Mouse (Mus musculus): ENCODE results near the gene Grid1. TPM values are rescaled to one million over a fixed set of nuclear protein-coding genes. Genes with fewer than 3 reads are reported as not detected.

Gene Grid1
- polyA plus RNA-seq, 1 experiment from 2014 or later = 0.28 TPM

- H3K4me1 ChIP-seq = peaks cover 5% of the 10 kb centered on the region
Measured at GRCm38 (mm10) chr14:34989131-34989530, 169.2 kb downstream of the Grid1 start.

GRCm38 (mm10) chr14:35006736-35007135, 186.8 kb downstream of the Grid1 start:
- Histone ChIP-seq H3K27ac (replicated peaks) (no peak overlapping the region), H3K27me3 (ENCODE audit: low read depth, poor library complexity, severe bottlenecking) (no peaks in the 10 kb centered on the region), H3K4me3 (no peak overlapping the region), H3K4me1 (peaks cover 5% of the 10 kb centered on the region; the same call in 1 of the 2 replicates), H3K36me3 (no peaks in the 10 kb centered on the region), H3K9me3 (replicated peaks) (no peaks in the 10 kb centered on the region)
- DNase-seq (ENCODE audit: low spot score) = no peak
- 84% methylated on average over 7 of the region's 7 CpGs for WGBS

More at GRCm38 (mm10) chr14:34989131-34989530, 169.2 kb downstream of the Grid1 start:
- Histone ChIP-seq H3K36me3 (no peaks in the 10 kb centered on the region), H3K27ac (replicated peaks) (no peak overlapping the region), H3K4me3 (no peak overlapping the region), H3K27me3 (ENCODE audit: low read depth, poor library complexity, severe bottlenecking) (no peaks in the 10 kb centered on the region), H3K9me3 (replicated peaks) (no peaks in the 10 kb centered on the region)
- no peak for DNase-seq (ENCODE audit: low spot score)
- 84% methylated on average over 5 of the region's 5 CpGs for WGBS

- H3K36me3 ChIP-seq = no peaks in the 10 kb centered on the region
- no peak for DNase-seq (ENCODE audit: low spot score)
- no peak overlapping the region for H3K27ac ChIP-seq (replicated peaks)
- H3K27me3 ChIP-seq (ENCODE audit: low read depth, poor library complexity, severe bottlenecking) = no peaks in the 10 kb centered on the region
- H3K4me3 ChIP-seq = no peak overlapping the region
- H3K9me3 ChIP-seq (replicated peaks) = no peaks in the 10 kb centered on the region
- 73% methylated on average over 3 of the region's 3 CpGs for WGBS
- peaks cover 5% of the 10 kb centered on the region; the same call in 1 of the 2 replicates for H3K4me1 ChIP-seq
Measured at GRCm38 (mm10) chr14:35008674-35009073, 188.8 kb downstream of the Grid1 start.

GRCm38 (mm10) chr14:35009074-35009473, 189.2 kb downstream of the Grid1 start:
- H3K36me3 ChIP-seq = no peaks in the 10 kb centered on the region
- H3K9me3 ChIP-seq (replicated peaks) = no peaks in the 10 kb centered on the region
- H3K27ac ChIP-seq (replicated peaks) = no peak overlapping the region
- WGBS = 26% methylated on average over 9 of the region's 9 CpGs
- DNase-seq (ENCODE audit: low spot score) = no peak
- peaks cover 5% of the 10 kb centered on the region; the same call in 1 of the 2 replicates for H3K4me1 ChIP-seq
- no peaks in the 10 kb centered on the region for H3K27me3 ChIP-seq (ENCODE audit: low read depth, poor library complexity, severe bottlenecking)
- H3K4me3 ChIP-seq = no peak overlapping the region

GRCm38 (mm10) chr14:35026686-35027085, 206.8 kb downstream of the Grid1 start:
- H3K4me1 ChIP-seq = no peaks in the 10 kb centered on the region
- H3K27ac ChIP-seq (replicated peaks) = no peak overlapping the region
- H3K4me3 ChIP-seq = no peak overlapping the region
- WGBS = 90% methylated on average over 8 of the region's 8 CpGs
- no peak for DNase-seq (ENCODE audit: low spot score)
- H3K27me3 ChIP-seq (ENCODE audit: low read depth, poor library complexity, severe bottlenecking) = no peaks in the 10 kb centered on the region
- no peaks in the 10 kb centered on the region for H3K36me3 ChIP-seq
- H3K9me3 ChIP-seq (replicated peaks) = no peaks in the 10 kb centered on the region

- Histone ChIP-seq H3K36me3 (no peaks in the 10 kb centered on the region), H3K4me3 (no peak overlapping the region), H3K9me3 (replicated peaks) (no peaks in the 10 kb centered on the region), H3K27ac (replicated peaks) (no peak overlapping the region), H3K4me1 (no peaks in the 10 kb centered on the region), H3K27me3 (ENCODE audit: low read depth, poor library complexity, severe bottlenecking) (no peaks in the 10 kb centered on the region)
- 71% methylated on average over 11 of the region's 11 CpGs for WGBS
- DNase-seq (ENCODE audit: low spot score) = no peak
Measured at GRCm38 (mm10) chr14:35027501-35028140, 207.7 kb downstream of the Grid1 start.

GRCm38 (mm10) chr14:35029626-35030025, 209.7 kb downstream of the Grid1 start:
- no peaks in the 10 kb centered on the region for H3K4me1 ChIP-seq
- WGBS = 91% methylated on average over 2 of the region's 2 CpGs
- no peaks in the 10 kb centered on the region for H3K9me3 ChIP-seq (replicated peaks)
- no peak for DNase-seq (ENCODE audit: low spot score)
- no peak overlapping the region for H3K27ac ChIP-seq (replicated peaks)
- H3K4me3 ChIP-seq = no peak overlapping the region
- no peaks in the 10 kb centered on the region for H3K27me3 ChIP-seq (ENCODE audit: low read depth, poor library complexity, severe bottlenecking)
- H3K36me3 ChIP-seq = no peaks in the 10 kb centered on the region

GRCm38 (mm10) chr14:35030271-35030670, 210.4 kb downstream of the Grid1 start:
- H3K36me3 ChIP-seq = no peaks in the 10 kb centered on the region
- 79% methylated on average over 2 of the region's 2 CpGs for WGBS
- no peaks in the 10 kb centered on the region for H3K4me1 ChIP-seq
- H3K27ac ChIP-seq (replicated peaks) = no peak overlapping the region
- H3K4me3 ChIP-seq = no peak overlapping the region
- no peak for DNase-seq (ENCODE audit: low spot score)
- H3K9me3 ChIP-seq (replicated peaks) = no peaks in the 10 kb centered on the region
- no peaks in the 10 kb centered on the region for H3K27me3 ChIP-seq (ENCODE audit: low read depth, poor library complexity, severe bottlenecking)

GRCm38 (mm10) chr14:35032283-35032682, 212.4 kb downstream of the Grid1 start:
- no peak overlapping the region for H3K27ac ChIP-seq (replicated peaks)

GRCm38 (mm10) chr14:35044268-35044667, 224.4 kb downstream of the Grid1 start:
- H3K27me3 ChIP-seq (ENCODE audit: low read depth, poor library complexity, severe bottlenecking) = no peaks in the 10 kb centered on the region
- H3K4me3 ChIP-seq = no peak overlapping the region
- DNase-seq (ENCODE audit: low spot score) = no peak
- no peaks in the 10 kb centered on the region for H3K36me3 ChIP-seq
- WGBS = 72% methylated on average over 5 of the region's 5 CpGs
- H3K9me3 ChIP-seq (replicated peaks) = no peaks in the 10 kb centered on the region
- no peaks in the 10 kb centered on the region for H3K4me1 ChIP-seq
- no peak overlapping the region for H3K27ac ChIP-seq (replicated peaks)

More at GRCm38 (mm10) chr14:35032283-35032682, 212.4 kb downstream of the Grid1 start:
- no peak for DNase-seq (ENCODE audit: low spot score)
- no peaks in the 10 kb centered on the region for H3K36me3 ChIP-seq
- WGBS = 79% methylated on average over 1 of the region's 1 CpGs
- H3K4me1 ChIP-seq = no peaks in the 10 kb centered on the region
- no peaks in the 10 kb centered on the region for H3K9me3 ChIP-seq (replicated peaks)
- no peak overlapping the region for H3K4me3 ChIP-seq
- H3K27me3 ChIP-seq (ENCODE audit: low read depth, poor library complexity, severe bottlenecking) = no peaks in the 10 kb centered on the region

- 91% methylated on average over 10 of the region's 10 CpGs for WGBS
- DNase-seq (ENCODE audit: low spot score) = no peak
- Histone ChIP-seq H3K4me3 (no peak overlapping the region), H3K27ac (replicated peaks) (no peak overlapping the region), H3K4me1 (no peaks in the 10 kb centered on the region), H3K36me3 (no peaks in the 10 kb centered on the region), H3K27me3 (ENCODE audit: low read depth, poor library complexity, severe bottlenecking) (no peaks in the 10 kb centered on the region), H3K9me3 (replicated peaks) (no peaks in the 10 kb centered on the region)
Measured at GRCm38 (mm10) chr14:35044918-35045698, 225.2 kb downstream of the Grid1 start.

GRCm38 (mm10) chr14:35049231-35049630, 229.3 kb downstream of the Grid1 start:
- no peaks in the 10 kb centered on the region for H3K27me3 ChIP-seq (ENCODE audit: low read depth, poor library complexity, severe bottlenecking)
- DNase-seq (ENCODE audit: low spot score) = no peak
- no peaks in the 10 kb centered on the region for H3K36me3 ChIP-seq
- 85% methylated on average over 8 of the region's 8 CpGs for WGBS
- H3K9me3 ChIP-seq (replicated peaks) = no peaks in the 10 kb centered on the region
- H3K4me1 ChIP-seq = no peaks in the 10 kb centered on the region
- no peak overlapping the region for H3K4me3 ChIP-seq
- H3K27ac ChIP-seq (replicated peaks) = no peak overlapping the region

- Histone ChIP-seq H3K4me1 (no peaks in the 10 kb centered on the region), H3K27ac (replicated peaks) (no peak overlapping the region), H3K4me3 (no peak overlapping the region), H3K9me3 (replicated peaks) (no peaks in the 10 kb centered on the region), H3K36me3 (no peaks in the 10 kb centered on the region), H3K27me3 (ENCODE audit: low read depth, poor library complexity, severe bottlenecking) (no peaks in the 10 kb centered on the region)
- 91% methylated on average over 3 of the region's 3 CpGs for WGBS
- no peak for DNase-seq (ENCODE audit: low spot score)
Measured at GRCm38 (mm10) chr14:35054139-35054538, 234.2 kb downstream of the Grid1 start.
